Mouse (Mus musculus) frontal cortex, adult 2 months (tissue): ENCODE results near the gene Ccdc28b. TPM values are rescaled to one million over a fixed set of nuclear protein-coding genes. Genes with fewer than 3 reads are reported as not detected.

Experiments used
- DNase-seq, 2 experiments: peaks; one replicate each; pipeline ENCODE4 v3.0.0; 2022; ENCODE audit warnings: low spot score in 1 of 2; ENCODE audit errors: extremely low spot score in 1 of 2
- polyA plus RNA-seq: library from polyadenylated mRNA; depleted of rRNA; stranded (reverse); fragments of >200 nt; gene quantifications from 2 replicates; pipeline ENCODE4 v1.2.3, GENCODE M21; 2012

Ccdc28b gene
- polyA plus RNA-seq, 1 experiment = 107 TPM

- DNase-seq = peak; percentile 91
Measured at GRCm38 (mm10) chr4:129624281-129625028, 708 bp upstream of the Ccdc28b start.

- no peak for DNase-seq
Measured at GRCm38 (mm10) chr4:129622803-129623535, 778 bp downstream of the Ccdc28b start.

DNA sequence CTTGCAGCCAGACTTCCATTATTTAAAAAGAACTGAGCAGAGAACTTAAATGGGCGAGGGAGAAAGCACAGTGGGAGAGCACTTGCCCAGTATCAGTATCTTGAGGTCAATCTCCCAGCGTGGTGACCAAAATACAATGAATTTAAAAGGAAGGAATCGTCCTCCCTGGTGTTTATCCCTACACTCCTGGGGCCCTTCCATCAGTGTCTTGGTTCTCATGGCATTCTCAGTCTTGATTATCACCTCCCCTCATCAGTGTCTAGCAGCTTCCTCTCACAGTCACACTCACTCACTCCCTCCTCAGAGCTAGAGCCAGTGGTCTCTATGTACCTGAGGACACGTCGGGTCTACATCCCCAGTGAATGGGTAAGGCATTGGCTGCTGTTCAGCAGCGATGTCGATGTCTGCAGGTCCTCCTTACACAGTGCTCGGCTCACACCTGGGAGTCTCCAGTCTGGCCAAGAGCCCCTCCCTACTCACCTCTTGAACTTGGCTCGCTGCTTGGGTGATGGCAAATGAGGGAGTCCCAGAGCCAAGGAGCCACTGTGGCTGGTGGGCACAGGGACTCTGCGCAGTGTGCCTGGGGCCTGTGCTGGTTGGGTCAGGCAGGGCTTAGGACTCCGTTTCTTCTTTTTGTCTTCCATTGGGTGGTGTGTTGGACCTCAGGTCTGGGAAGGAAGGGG, 1.5 kb downstream of the Ccdc28b start:
- no peak for DNase-seq

GRCm38 (mm10) chr4:129621283-129621841, 2.4 kb downstream of the Ccdc28b start:
- DNase-seq = no peak

DNA sequence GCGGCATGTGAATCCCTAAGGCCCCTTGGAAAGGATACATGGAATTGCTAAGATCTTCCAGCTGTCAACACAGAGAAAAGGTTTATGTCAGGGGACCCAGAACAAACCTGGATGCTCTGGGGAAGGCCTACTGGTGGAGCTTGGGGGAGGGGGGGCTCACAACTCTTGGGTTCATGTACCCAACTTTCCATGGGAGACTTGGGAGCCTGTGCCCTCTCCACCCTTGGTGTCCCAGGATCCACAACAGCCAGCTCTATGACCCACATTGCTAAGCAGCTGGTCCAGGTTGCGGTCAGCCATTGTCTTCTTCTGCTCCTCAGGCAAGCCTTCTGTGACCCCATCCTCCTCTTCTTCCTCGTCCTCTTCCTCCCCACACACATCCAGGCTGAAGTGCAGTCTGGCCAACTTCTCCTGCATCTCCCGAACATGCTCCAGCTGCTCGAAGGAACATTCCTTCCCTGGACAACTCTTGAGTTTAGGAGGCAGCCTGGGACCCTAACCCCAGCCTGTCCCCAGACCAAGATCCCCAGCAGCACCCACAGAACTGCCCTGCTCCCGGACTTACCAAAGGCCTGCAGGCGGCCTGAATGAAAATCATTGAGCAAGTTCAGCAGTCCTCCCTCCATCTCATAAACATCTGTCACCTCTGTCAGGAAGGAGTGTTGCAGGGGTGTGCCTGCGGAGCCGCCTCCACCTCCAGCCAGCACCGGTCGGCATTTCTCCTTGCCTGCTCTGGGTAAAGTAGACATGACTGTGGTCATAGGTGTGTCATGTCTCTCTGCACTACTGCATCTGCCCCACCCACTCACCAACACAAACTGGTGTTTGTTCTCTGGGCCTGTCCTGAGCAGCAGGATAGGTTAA, 3.1 kb downstream of the Ccdc28b start:
- no peak for DNase-seq

- peak; percentile 94 to 98 for DNase-seq
Measured at GRCm38 (mm10) chr4:129618786-129619691, 4.7 kb downstream of the Ccdc28b start, which contains the start of gene Iqcc. TSS of gene Iqcc (minus strand) at chr4:129619099.

DNA sequence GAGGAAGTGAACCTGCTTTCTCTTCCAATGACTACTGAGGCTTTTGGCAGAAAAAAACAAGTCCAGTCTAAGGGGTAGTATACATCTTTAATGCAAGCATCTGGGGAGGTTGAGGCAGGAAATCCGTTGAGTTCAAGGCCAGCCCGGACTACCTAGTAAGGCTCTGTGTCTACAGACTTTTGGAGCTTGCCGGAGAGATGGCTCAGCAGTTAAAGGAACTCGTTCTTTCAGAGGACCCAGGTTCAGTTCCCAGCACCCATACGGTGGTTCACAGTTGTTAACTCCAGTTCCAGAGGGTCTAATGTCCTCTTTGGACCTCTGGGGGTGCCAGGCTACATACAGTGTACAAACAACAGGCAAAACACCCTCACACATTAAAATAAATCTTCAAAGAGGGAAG, 5.7 kb downstream of the Ccdc28b start:
- no peak for DNase-seq

DNA sequence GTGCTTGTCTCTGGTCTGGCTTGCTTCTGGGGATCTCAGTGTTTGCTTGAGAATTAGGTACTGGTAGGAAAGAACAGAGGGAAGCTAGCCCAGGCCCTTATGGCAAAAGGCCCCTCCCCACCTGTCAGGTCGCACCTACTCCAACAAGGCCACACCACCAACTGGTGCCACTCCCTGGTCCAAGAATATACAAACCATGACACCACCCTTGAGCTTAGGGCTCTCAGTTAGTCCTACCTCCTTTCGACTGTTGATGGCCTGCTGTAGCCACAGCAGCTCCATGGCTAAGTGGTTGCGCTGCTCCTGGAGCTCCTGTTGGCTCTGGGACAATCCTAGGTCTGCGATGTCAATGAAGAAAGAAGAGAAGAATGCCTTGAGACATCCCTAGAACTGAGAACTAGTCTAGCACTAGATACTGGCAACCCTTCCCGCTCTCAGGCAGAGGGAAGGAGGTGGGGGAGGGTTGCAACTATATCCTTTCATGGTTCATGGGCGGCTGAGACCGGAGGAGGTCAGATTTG, 6.6 kb downstream of the Ccdc28b start:
- no peak for DNase-seq

- no peak for DNase-seq
Measured at GRCm38 (mm10) chr4:129616631-129617030, 7.1 kb downstream of the Ccdc28b start.

DNA sequence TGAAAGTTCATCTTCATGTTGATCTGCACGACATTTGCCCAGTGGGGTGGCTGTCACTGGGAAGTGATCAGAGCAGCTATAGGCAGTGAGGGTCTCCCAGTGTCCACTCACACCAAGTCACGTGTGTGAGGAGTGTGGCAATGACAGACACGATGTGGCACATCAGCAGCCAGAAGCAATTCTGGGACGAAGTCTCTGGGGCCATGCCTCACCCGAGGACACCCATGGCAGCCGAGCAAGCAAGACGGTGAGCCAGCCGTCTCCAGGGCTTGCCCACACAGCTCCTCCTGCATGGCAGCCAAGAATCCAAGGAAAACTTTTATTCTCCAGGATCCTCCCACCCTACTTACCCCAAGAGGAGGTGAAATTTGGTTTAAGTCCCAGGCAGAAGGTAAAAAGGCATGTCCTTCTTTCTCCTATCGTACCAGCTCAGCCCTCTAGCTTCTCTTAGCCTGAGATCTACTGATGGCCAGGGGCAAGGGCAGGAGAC, 7.9 kb downstream of the Ccdc28b start:
- DNase-seq = no peak

GRCm38 (mm10) chr4:129614093-129614492, 9.7 kb downstream of the Ccdc28b start, which contains the start of gene Dcdc2b:
TSS of gene Dcdc2b (minus strand) at chr4:129614257.
- no peak for DNase-seq

DNA sequence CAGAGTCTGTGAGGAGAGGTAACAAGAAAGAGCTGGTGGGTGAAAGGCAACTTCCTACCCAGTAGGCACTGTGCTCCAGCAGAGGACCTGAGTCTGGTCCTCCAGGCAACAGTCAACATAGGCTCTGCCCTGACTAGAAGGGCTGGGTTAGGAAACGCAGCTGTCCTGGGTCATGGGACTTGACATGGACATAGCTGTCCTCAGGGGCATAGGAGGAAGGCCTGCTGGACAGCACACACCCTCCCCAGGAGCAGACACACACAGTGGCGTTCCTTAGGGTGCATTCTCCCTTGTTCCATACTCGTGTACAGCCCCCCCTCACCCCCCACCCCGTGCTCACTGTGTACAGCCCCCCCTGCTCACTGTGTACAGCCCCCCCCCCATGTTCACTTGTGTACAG, 13.3 kb downstream of the Ccdc28b start:
- DNase-seq = no peak

DNA sequence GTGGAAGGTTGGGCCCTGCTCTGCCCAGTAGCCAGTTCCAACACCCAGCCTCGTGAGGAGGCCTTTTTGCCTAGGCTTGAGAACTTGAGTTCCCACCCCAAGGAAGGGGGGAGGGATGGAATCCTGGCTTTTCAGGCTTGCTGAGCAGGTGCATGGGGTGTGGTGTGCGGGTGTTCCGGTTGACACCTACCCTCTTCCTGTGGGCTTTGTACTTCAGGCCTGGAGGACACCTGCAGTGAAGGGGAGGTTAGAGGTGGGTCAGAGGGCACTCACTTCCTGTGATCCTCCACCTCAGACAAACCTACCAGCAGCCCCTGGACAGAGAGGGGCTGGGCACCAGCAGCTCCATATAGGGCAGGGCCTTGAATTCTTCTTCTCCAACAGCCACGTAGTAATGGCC, 13.7 kb downstream of the Ccdc28b start:
- no peak for DNase-seq

DNA sequence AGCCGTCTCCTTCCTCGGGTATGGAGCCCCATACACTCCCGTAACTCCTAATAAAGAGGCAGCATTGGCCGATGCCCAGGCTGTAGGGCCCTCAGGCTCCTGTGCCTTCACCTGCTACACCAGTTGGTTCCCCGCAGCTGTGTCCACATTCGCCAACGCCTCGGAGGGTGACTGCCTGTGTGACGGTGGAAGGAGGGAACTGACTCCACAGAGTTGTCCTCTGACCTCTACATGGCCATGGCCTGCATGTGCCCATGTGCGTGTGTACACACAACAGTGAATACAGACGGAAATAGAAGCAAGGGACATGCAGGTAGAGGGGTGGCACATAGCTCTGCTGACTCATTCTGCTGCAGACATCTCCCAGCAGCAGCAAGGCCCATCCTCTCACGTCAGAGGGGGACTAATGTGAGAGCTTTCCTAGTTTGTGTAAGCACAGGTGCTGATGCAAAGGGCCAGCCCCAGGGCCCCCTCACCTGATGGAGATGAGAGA, 14.6 kb downstream of the Ccdc28b start:
- no peak for DNase-seq

GRCm38 (mm10) chr4:129608426-129609025, 15.2 kb downstream of the Ccdc28b start:
- DNase-seq = peak; percentile 63 to 89

- peak; percentile 62 to 87 for DNase-seq
Measured at GRCm38 (mm10) chr4:129600233-129601158, 23.3 kb downstream of the Ccdc28b start, which contains the start of the genes Eif3i and Tmem234. TSS of gene Eif3i (minus strand) at chr4:129600648. TSS of gene Tmem234 (plus strand) at chr4:129600668.

- DNase-seq = no peak
Measured at GRCm38 (mm10) chr4:129588865-129589264, 34.9 kb downstream of the Ccdc28b start.
